Mouse (Mus musculus) intestine, postnatal 0 days (tissue): Measurements from ENCODE around the gene Upf1. TPM values are rescaled to one million over a fixed set of nuclear protein-coding genes. Genes with fewer than 3 reads are reported as not detected.

Source experiments
- ATAC-seq: fragments of 200-750 bp; cut with Nextera tagmentation; 2 replicates; pipeline ENCODE4 v1.8.0; 2017; ENCODE audit warnings: mild to moderate bottlenecking, moderate TSS enrichment, moderate library complexity
- H3K27ac ChIP-seq: fragments of 300-500 bp; sonication (generic); 2 replicates; pipeline ENCODE4 v1.5.1; 2014; ENCODE audit warnings: mild to moderate bottlenecking, low read depth, low read length, moderate library complexity
- H3K27me3 ChIP-seq: fragments of 300-500 bp; sonication (generic); replicated peaks from 2 replicates; pipeline ENCODE4 v1.6.1; 2014; ENCODE audit warnings: low read length, mixed read lengths; ENCODE audit not compliant: control insufficient read depth, insufficient read depth
- H3K36me3 ChIP-seq: fragments of 300-500 bp; sonication (generic); 2 replicates; pipeline ENCODE4 v1.6.1; 2014; ENCODE audit warnings: mild to moderate bottlenecking, moderate library complexity; ENCODE audit not compliant: control insufficient read depth, insufficient read depth
- H3K4me1 ChIP-seq: fragments of 300-500 bp; sonication (generic); replicated peaks from 2 replicates; pipeline ENCODE4 v1.6.1; 2014; ENCODE audit warnings: antibody characterized with exemption, low read length, mixed read lengths; ENCODE audit not compliant: control insufficient read depth, insufficient read depth
- H3K4me2 ChIP-seq: fragments of 300-500 bp; sonication (generic); replicated peaks from 2 replicates; pipeline ENCODE4 v1.6.1; 2014; ENCODE audit warnings: low read depth, mild to moderate bottlenecking, moderate library complexity
- H3K4me3 ChIP-seq: fragments of 300-500 bp; sonication (generic); 2 replicates; pipeline ENCODE4 v1.5.1; 2014; ENCODE audit warnings: low read depth, low read length
- H3K9ac ChIP-seq: fragments of 300-500 bp; sonication (generic); 2 replicates; pipeline ENCODE4 v1.6.1; 2014; ENCODE audit warnings: mild to moderate bottlenecking, low read depth, low read length
- H3K9me3 ChIP-seq: fragments of 300-500 bp; sonication (generic); 2 replicates; pipeline ENCODE4 v1.6.1; 2016; ENCODE audit warnings: mixed run types; ENCODE audit not compliant: control insufficient read depth
- CTCF ChIP-seq: sonication (generic); IDR thresholded peaks from 2 replicates; pipeline ENCODE4 v1.5.1; 2016; ENCODE audit warnings: low read depth, mild to moderate bottlenecking, control low read depth, antibody characterized with exemption, moderate library complexity
- WGBS: fragments of 180-500 bp; shearing (Covaris S2); extraction: QIAGEN DNeasy Blood & Tissue Kit; methylation state at CpG from one replicate; pipeline ENCODE4 v1.1.7; 2014; 5-methylcytosine and 5-hydroxymethylcytosine counted together
- polyA plus RNA-seq: library from polyadenylated mRNA; unstranded; fragments of >200 nt; fragmentation: Nextera tagmentation; extraction: Ambion mirVana; gene quantifications from 2 replicates; pipeline ENCODE4 v1.2.1, GENCODE M21; 2015

The Upf1 gene
- polyA plus RNA-seq, 1 experiment from 2014 or later: 10.1 TPM

DNA sequence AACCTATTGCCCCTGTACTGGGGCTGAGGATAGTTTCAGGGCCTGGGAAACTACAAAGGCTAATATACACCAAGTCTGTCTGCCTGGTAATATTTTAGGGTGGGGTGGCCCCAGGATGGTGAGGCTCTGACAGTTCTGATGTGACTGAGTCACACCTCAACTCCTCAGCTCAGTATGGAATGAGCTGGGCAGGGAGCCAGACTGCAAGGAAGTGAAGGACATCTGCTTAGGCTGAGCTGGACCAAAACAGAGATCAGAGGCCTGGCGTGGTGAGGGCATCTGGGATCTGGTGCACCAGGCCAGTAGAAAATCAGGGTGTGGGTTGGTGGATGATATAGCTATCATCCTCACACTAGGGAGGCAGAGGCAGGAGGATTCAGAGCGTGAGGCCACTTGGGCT, 36.6 kb upstream of the Upf1 start:
- Histone ChIP-seq H3K4me1 (no peaks in the 10 kb centered on the region), H3K4me3 (no peak overlapping the region), H3K36me3 (peaks cover 57% of the 10 kb centered on the region), H3K9me3 (no peaks in the 10 kb centered on the region), H3K4me2 (no peak overlapping the region), H3K27ac (no peak overlapping the region), H3K27me3 (no peaks in the 10 kb centered on the region), H3K9ac (no peak overlapping the region)
- ATAC-seq: no peak
- 86% methylated on average over 2 of the region's 2 CpGs for WGBS
- TF ChIP-seq CTCF: no peak

- no peaks in the 10 kb centered on the region for H3K4me1 ChIP-seq
- no peak overlapping the region for H3K4me2 ChIP-seq
- H3K27ac ChIP-seq: no peak overlapping the region
- WGBS: 38% methylated on average over 3 of the region's 3 CpGs
- peak; percentile 54; the same call in 1 of the 2 replicates for ATAC-seq
- no peaks in the 10 kb centered on the region for H3K9me3 ChIP-seq
- peaks cover 3% of the 10 kb centered on the region; the same call in 1 of the 2 replicates for H3K27me3 ChIP-seq
- peak; percentile 94 for TF ChIP-seq CTCF
- peaks cover 31% of the 10 kb centered on the region for H3K36me3 ChIP-seq
- no peak overlapping the region for H3K4me3 ChIP-seq
- no peak overlapping the region for H3K9ac ChIP-seq
Observed at GRCm38 (mm10) chr8:70383287-70383686, 30.2 kb upstream of the Upf1 start.

DNA sequence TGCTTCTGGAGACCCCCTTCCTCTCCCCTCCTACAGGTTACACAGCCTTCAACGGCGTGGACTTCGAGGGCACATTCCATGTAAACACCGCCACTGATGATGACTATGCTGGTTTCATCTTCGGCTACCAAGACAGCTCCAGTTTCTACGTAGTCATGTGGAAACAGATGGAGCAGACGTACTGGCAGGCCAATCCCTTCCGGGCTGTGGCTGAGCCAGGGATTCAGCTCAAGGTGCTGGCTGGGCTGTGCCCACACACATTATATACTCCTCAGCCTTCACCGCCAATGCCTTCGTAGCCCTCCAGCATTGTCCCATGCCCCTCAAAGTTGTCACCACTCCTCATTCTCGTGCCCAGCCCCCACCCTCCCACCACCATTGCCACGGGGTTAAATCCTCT, 27.0 kb upstream of the Upf1 start:
- ATAC-seq: no peak
- H3K4me3 ChIP-seq: no peak overlapping the region
- H3K27me3 ChIP-seq: peaks cover 35% of the 10 kb centered on the region
- no peak overlapping the region for H3K4me2 ChIP-seq
- H3K9ac ChIP-seq: no peak overlapping the region
- peaks cover under 1% of the 10 kb centered on the region; the same call in 1 of the 2 replicates for H3K36me3 ChIP-seq
- WGBS: 79% methylated on average over 12 of the region's 12 CpGs
- H3K4me1 ChIP-seq: no peaks in the 10 kb centered on the region
- H3K9me3 ChIP-seq: no peaks in the 10 kb centered on the region
- H3K27ac ChIP-seq: no peak overlapping the region
- TF ChIP-seq CTCF: no peak

GRCm38 (mm10) chr8:70377049-70377448, 24.0 kb upstream of the Upf1 start:
- TF ChIP-seq CTCF: peak; percentile 45
- Histone ChIP-seq H3K4me2 (no peak overlapping the region), H3K9me3 (no peaks in the 10 kb centered on the region), H3K27ac (no peak overlapping the region), H3K9ac (no peak overlapping the region), H3K4me3 (no peak overlapping the region), H3K36me3 (no peaks in the 10 kb centered on the region), H3K4me1 (0 out of 2 replicates have a peak, but pooled peaks cover 3% of the 10 kb centered on the region), H3K27me3 (peaks cover 62% of the 10 kb centered on the region)
- ATAC-seq: no peak
- 22% methylated on average over 15 of the region's 15 CpGs for WGBS

- Histone ChIP-seq H3K9ac (no peak overlapping the region), H3K27ac (no peak overlapping the region), H3K4me2 (peak overlapping the region; percentile 41), H3K4me3 (peak overlapping the region; percentile 13), H3K9me3 (no peaks in the 10 kb centered on the region), H3K36me3 (no peaks in the 10 kb centered on the region), H3K27me3 (peaks cover 62% of the 10 kb centered on the region), H3K4me1 (0 out of 2 replicates have a peak, but pooled peaks cover 3% of the 10 kb centered on the region)
- 7% methylated on average over 37 of the region's 37 CpGs for WGBS
- ATAC-seq: no peak
- TF ChIP-seq CTCF: no peak
Observed at GRCm38 (mm10) chr8:70376275-70376741, 23.2 kb upstream of the Upf1 start.

GRCm38 (mm10) chr8:70375212-70375859, 22.3 kb upstream of the Upf1 start:
- Histone ChIP-seq H3K27ac (no peak overlapping the region), H3K4me1 (0 out of 2 replicates have a peak, but pooled peaks cover 3% of the 10 kb centered on the region), H3K4me3 (peak overlapping the region; percentile 42), H3K4me2 (peak overlapping the region; percentile 64), H3K9me3 (no peaks in the 10 kb centered on the region), H3K27me3 (peaks cover 62% of the 10 kb centered on the region), H3K36me3 (no peaks in the 10 kb centered on the region), H3K9ac (no peak overlapping the region)
- 6% methylated on average over 35 of the region's 35 CpGs for WGBS
- no peak for TF ChIP-seq CTCF
- no peak; the same call in 1 of the 2 replicates for ATAC-seq
